Mouse (Mus musculus) testis, adult 2 months (tissue): ENCODE measurements around the gene Snapc2.

Experiments
- CTCF ChIP-seq: fragments of 200-500 bp; IDR thresholded peaks from 2 replicates; pipeline ENCODE4 v1.5.1; 2012; ENCODE audit warnings: low read depth, mild to moderate bottlenecking, inconsistent platforms, low read length, moderate library complexity; ENCODE audit not compliant: control insufficient read depth, insufficient read depth, insufficient replicate concordance
- POLR2A ChIP-seq: fragments of 200-500 bp; IDR thresholded peaks from 2 replicates; pipeline ENCODE4 v1.6.1; 2012; ENCODE audit warnings: low read depth, mild to moderate bottlenecking, inconsistent platforms, low read length, moderate library complexity; ENCODE audit not compliant: control insufficient read depth

GRCm38 (mm10) chr8:4247241-4247640 lies 5.6 kb upstream of the Snapc2 start:
- TF ChIP-seq CTCF (no peak), POLR2A (no peak)
